Mouse (Mus musculus): ENCODE results near the gene Eid3.

DNA sequence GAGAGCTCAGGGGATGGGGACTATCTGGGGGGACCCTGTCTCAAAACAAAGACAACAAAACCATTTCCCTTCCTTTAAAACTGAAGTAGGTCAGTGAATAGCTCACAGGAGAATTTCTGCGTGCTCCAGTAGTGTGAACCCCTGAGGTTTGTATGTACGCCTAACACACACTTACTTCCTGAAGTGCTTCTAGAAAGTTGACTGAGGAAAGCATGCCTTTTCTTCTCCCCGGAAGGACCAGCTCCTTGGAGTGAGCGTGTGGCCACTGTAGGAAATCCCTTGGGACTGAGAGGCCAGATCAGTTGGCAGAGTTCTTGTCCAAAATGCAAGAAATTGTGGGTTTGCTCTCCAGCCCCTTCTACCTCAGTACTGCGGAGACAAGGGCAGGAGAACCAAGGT lies 16.1 kb upstream of the Eid3 start:
- TF ChIP-seq HCFC1 (IDR thresholded peaks at IDR 0.05; ENCODE audit: borderline replicate concordance, insufficient read depth, low read length) = no peak
- no peak for TF ChIP-seq ZNF384 (IDR thresholded peaks at IDR 0.05; ENCODE audit: low read depth, low read length)
